Mouse (Mus musculus) left cerebral cortex, adult 9 months (tissue): ENCODE measurements around the gene Tapt1.

Source experiments
- DNase-seq, 2 experiments: peaks; one replicate each; pipeline ENCODE4 v3.0.0; 2022; ENCODE audit warnings: low spot score in 2 of 2

Tapt1 gene

GRCm38 (mm10) chr5:44198471-44198870, 28.0 kb downstream of the Tapt1 start:
- DNase-seq = no peak

GRCm38 (mm10) chr5:44197806-44198205, 28.6 kb downstream of the Tapt1 start:
- no peak for DNase-seq

- no peak for DNase-seq
Measured at GRCm38 (mm10) chr5:44196167-44196566, 30.3 kb downstream of the Tapt1 start.

- DNase-seq = no peak
Measured at GRCm38 (mm10) chr5:44187370-44187769, 39.1 kb downstream of the Tapt1 start.

DNA sequence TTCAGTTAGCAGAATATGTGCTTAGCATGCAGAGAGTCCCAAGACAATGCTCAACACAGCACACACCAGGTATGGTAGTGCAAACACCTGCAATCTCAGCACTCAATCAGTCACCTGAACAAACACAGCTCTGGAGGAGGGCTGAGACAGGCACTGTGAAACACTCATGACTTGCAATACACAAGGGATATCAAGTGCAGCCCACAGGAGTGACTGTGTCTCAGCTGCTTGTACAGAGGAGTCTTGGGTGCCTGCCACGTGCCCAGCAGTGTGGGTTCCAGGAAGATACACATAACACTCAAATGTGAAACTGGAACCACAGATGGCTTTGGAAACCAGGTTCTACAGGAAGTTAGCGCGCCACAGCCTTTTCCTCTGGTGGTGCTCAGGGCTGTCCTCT, 44.8 kb downstream of the Tapt1 start:
- peak; percentile 25 to 67 for DNase-seq

DNA sequence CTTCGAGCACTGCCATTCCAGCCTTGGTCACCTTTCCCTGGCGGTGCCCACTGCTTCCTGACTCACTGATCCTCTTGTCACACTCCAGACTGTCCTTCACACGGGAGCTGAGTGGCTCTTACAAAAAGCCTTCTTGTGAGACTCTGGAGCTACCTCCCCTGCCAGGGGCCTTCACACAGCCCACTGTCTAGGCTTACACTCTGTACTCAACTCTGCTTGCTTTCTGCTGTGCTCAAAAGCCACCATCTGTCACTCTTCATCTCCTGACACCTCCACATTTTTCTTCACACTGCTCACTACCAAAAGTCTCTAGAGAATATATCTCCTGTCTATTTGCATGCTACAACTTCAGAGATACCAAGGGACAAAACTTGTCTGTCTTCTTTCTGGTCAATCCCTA, 46.0 kb downstream of the Tapt1 start:
- peak in 1 of 2 experiments; percentile 28 for DNase-seq

- no peak for DNase-seq
Measured at GRCm38 (mm10) chr5:44174046-44174445, 52.4 kb downstream of the Tapt1 start.

GRCm38 (mm10) chr5:44166866-44167265, 59.6 kb downstream of the Tapt1 start:
- DNase-seq = no peak

GRCm38 (mm10) chr5:44165854-44166253, 60.6 kb downstream of the Tapt1 start:
- DNase-seq = no peak

DNA sequence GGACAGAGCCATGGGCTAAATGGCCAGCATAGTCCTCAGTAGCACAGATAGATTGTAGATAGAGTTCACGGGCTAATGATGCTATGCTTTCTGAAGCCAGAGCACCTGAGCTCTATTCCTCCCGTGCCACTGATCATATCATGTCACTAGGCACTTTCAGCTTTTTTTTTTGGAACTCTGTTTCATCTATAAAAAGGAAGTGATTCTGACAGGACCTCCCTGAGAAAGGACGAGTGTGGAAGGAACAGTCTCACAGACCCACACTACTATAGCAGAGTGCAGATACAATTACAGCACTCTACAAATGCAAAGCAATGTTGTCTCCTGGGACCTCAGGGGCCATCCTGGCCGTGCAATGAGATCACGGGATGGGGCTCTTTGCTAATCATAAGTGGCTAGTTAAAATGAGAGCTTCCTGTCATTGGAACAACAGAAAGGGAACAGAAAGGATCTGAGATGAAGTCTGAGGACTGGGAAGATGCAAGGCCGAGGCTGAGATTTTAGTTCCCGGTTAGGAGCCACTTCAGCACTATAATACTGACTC, 62.1 kb downstream of the Tapt1 start:
- DNase-seq = no peak

GRCm38 (mm10) chr5:44163318-44163717, 63.1 kb downstream of the Tapt1 start:
- no peak for DNase-seq

GRCm38 (mm10) chr5:44162786-44163185, 63.6 kb downstream of the Tapt1 start:
- no peak for DNase-seq

DNA sequence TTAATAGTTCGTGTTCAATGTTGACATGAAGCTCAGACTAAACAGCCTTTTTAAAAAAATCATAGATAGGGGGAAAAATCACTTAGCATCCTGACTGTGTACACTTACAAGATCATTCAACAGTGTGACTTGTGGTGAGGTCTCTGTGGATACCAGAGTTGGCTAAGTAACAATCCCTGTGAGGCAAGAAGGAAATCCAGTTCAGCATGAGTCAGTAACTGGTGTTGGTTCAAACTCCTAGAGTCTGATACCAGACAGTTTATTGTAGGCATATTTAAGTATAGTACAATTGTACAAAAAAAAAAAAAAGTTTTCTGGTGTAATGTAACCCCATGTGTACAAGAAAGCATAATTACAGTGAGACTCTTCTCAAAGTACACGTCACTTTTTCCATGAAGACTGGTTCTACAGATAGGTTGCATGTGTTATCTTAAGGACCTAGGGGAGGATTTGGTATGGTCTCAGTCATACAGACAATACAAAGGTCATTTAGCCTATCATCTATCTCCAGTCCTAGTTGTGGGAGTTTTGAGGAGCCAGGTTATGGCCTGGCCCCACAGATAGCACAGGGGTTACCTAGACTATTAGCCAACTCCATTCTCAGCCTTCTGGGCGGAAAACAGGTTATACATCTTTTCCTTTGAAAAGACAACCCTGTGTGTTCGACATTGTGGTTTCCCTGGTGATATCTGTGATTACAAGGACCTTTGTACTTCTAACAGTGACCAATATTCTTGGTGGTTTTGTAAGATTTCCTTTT, 66.6 kb downstream of the Tapt1 start:
- no peak for DNase-seq

GRCm38 (mm10) chr5:44159231-44159630, 67.2 kb downstream of the Tapt1 start:
- DNase-seq = no peak

DNA sequence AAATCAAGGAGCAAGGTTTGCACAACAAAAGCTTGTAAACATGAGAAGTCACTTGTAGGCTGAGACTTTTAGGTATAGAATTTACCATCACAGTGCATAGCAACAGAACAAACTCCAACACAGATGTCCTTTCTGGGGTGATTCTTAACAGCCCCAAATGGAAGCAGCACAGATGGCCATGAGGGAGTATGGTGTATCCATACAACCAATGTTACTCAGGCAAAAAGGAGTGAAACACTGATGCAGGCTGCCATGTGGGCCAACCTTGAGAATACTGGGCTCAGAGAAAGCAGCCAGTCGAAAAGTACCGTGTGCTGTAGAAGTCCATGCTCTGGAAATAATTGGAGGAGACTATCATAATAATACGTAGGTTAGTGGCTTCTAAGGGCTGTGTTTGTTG, 68.0 kb downstream of the Tapt1 start:
- peak in 1 of 2 experiments; percentile 46 for DNase-seq

- DNase-seq = no peak
Measured at GRCm38 (mm10) chr5:44157760-44158159, 68.7 kb downstream of the Tapt1 start.

DNA sequence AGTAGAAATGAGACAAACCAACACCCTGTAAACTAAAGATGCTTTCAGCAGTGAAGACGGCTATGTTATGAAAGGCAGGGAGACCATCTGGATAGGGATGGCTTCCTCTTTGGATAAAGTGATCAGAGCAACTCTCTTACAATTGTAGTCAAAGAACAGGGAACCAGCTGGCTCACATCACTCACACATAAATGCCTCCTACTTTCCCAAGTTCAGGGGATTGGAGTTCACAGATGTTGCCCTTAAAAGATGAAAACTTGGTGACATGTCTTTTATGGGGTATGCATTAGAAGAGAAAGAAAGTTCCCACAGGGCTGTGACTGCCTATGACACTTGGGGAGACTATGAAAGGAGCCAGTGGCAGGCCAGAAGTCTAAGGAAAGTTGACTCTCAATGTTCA, 73.4 kb downstream of the Tapt1 start:
- no peak for DNase-seq

- DNase-seq = peak in 1 of 2 experiments; percentile 51
Measured at GRCm38 (mm10) chr5:44151327-44152051, 74.9 kb downstream of the Tapt1 start.

GRCm38 (mm10) chr5:44147732-44148131, 78.7 kb downstream of the Tapt1 start:
- DNase-seq = no peak

DNA sequence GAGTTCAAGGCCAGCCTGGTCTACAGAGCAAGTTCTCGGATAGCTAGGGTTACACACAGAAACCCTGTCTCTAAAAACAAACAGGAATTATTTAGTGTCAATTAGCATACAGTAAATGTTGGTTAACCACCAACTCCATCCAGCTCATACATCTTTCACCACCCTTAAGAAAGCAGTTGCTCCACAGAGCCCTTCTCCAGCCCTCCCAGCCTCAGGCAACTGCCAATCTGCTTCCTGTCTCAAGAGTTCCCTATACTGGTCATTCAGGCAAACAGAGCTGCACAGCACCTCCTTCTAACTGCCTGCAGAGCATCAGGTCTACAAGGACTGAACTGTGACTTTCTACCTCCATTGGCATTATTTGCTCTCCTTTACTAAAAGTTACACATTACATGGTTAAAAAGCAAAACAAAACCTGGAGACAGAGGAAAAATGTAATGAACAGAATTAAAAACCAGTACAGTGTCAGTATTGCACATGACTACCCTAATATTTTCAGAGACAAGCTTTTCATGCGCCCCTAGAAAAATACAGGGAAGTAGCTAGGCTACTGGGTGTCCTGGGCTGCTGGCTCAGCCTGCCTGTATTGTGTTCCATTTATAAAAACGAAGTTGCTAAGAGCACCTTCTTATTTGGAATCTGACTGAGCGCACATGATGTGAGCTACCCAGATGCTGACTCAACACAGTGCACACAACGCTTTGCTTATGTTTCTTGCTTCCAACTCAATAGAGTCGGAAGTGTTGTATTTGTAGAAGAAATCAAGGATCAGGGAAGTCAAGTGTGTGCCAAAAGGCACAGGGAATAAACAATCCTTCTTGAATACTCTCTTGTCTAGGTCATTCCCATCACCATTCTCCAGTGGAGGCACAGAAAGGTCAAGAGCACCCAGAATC, 79.7 kb downstream of the Tapt1 start:
- DNase-seq = no peak

DNA sequence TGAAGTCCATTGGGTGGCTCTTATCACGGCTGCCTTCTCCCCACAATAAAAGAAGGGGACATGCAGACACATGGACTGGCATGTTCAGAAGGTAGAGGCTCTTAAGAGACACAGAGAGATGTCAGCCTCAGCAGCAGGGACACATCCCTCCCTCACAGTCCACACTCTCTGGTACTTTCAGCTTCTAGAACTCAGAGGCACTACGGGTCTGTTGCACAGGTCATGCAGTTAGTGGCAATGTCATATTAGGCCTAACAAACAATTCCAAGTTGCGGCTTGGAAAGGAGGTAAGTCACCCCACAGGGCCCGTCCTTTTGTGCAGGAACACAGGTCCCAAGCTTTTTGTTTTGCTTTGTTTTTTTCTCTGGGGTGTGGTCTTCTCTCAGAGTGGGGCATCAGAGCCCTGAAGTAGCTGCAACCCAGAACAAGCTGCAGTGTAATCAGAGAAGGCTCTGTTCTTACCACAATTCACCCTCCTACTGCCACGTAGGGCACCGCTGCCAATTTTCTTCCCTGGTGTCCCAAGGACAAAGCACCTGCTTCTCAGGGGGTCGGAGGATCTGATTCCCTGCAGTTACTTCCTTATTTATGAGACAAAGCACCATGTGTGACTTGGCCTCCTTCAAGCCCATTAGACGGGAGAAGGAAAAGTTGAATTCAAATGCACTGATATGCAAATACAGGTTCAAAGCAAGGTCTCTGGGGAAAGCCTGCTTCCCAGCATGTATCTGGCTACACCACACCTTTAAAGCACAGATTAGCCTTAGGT, 82.8 kb downstream of the Tapt1 start:
- no peak for DNase-seq
